Mouse (Mus musculus) embryonic facial prominence, embryonic 11.5 days (tissue): ENCODE data around the gene Srrm1. TPM values are rescaled to one million over a fixed set of nuclear protein-coding genes. Genes with fewer than 3 reads are reported as not detected.

Source experiments
- ATAC-seq: fragments of 200-750 bp; cut with Nextera tagmentation; replicated peaks from 2 replicates; pipeline ENCODE4 v1.8.0; 2017; ENCODE audit warnings: low read depth; ENCODE audit not compliant: insufficient number of reproducible peaks, low FRiP score, low TSS enrichment
- DNase-seq: peaks from one replicate; pipeline ENCODE4 v3.0.0-alpha.2; 2015; ENCODE audit warnings: low spot score
- H3K27ac ChIP-seq: fragments of 300-500 bp; sonication (generic); replicated peaks from 2 replicates; pipeline ENCODE4 v1.5.1; 2014; ENCODE audit warnings: mild to moderate bottlenecking, low read depth, low read length, control low read depth
- H3K27me3 ChIP-seq: fragments of 300-500 bp; sonication (generic); 2 replicates; pipeline ENCODE4 v1.6.1; 2014; ENCODE audit warnings: mild to moderate bottlenecking, low read length, moderate library complexity, mixed read lengths; ENCODE audit not compliant: control insufficient read depth, insufficient read depth
- H3K36me3 ChIP-seq: fragments of 300-500 bp; sonication (generic); replicated peaks from 2 replicates; pipeline ENCODE4 v1.6.1; 2014; ENCODE audit warnings: low read depth, mild to moderate bottlenecking, low read length, moderate library complexity, mixed read lengths; ENCODE audit not compliant: control insufficient read depth, insufficient read depth
- H3K4me1 ChIP-seq: fragments of 300-500 bp; sonication (generic); 2 replicates; pipeline ENCODE4 v1.6.1; 2014; ENCODE audit warnings: low read length, mixed read lengths; ENCODE audit not compliant: control insufficient read depth, insufficient read depth
- H3K4me2 ChIP-seq: fragments of 300-500 bp; sonication (generic); 2 replicates; pipeline ENCODE4 v1.6.1; 2014; ENCODE audit warnings: low read depth, mild to moderate bottlenecking, control low read depth, low read length, moderate library complexity
- H3K4me3 ChIP-seq: fragments of 300-500 bp; sonication (generic); 2 replicates; pipeline ENCODE4 v1.5.1; 2014; ENCODE audit warnings: low read depth, low read length, control low read depth
- H3K9ac ChIP-seq: fragments of 300-500 bp; sonication (generic); replicated peaks from 2 replicates; pipeline ENCODE4 v1.6.1; 2014; ENCODE audit warnings: mild to moderate bottlenecking, control low read depth, low read length
- H3K9me3 ChIP-seq: fragments of 300-500 bp; sonication (generic); replicated peaks from 2 replicates; pipeline ENCODE4 v1.6.1; 2016; ENCODE audit warnings: mild to moderate bottlenecking, low read length, inconsistent platforms, mixed read lengths; ENCODE audit not compliant: control insufficient read depth
- WGBS: fragments of 180-500 bp; shearing (Covaris S2); extraction: QIAGEN DNeasy Blood & Tissue Kit; methylation state at CpG from one replicate; pipeline ENCODE4 v1.1.7; 2014; 5-methylcytosine and 5-hydroxymethylcytosine counted together
- polyA plus RNA-seq: library from polyadenylated mRNA; unstranded; fragments of >200 nt; fragmentation: Nextera tagmentation; extraction: Ambion mirVana; gene quantifications from 2 replicates; pipeline ENCODE4 v1.2.1, GENCODE M21; 2014

Gene Srrm1
- polyA plus RNA-seq, 1 experiment from 2014 or later, result 269 TPM

DNA sequence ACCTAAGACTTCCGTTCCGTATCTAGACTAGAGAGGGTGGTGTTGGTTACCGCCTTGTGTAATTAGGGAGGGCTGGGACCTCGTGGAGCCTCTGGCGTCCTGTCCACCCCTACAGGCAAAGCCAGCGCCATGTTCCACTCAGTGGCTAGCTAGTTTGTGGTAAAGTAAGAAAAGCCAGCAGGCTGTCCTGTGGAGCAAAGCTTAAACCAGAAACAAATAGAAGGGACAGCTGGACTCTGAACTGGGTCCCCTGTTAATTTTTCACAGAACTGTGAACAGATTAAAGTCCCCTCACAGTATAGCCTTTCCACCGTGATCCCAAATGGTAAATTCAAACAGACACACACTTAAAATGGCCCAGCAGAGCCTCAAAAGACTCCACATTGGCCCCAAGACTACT lies 78.4 kb downstream of the Srrm1 start:
- H3K4me2 ChIP-seq, result no peak overlapping the region
- H3K9me3 ChIP-seq, result no peaks in the 10 kb centered on the region
- no peak overlapping the region for H3K4me3 ChIP-seq
- H3K27me3 ChIP-seq, result no peaks in the 10 kb centered on the region
- 65% methylated on average over 7 of the region's 7 CpGs for WGBS
- H3K36me3 ChIP-seq, result no peaks in the 10 kb centered on the region
- DNase-seq (no peak), ATAC-seq (no peak)
- H3K4me1 ChIP-seq, result peaks cover 1% of the 10 kb centered on the region
- no peak overlapping the region for H3K27ac ChIP-seq
- H3K9ac ChIP-seq, result no peak overlapping the region

DNA sequence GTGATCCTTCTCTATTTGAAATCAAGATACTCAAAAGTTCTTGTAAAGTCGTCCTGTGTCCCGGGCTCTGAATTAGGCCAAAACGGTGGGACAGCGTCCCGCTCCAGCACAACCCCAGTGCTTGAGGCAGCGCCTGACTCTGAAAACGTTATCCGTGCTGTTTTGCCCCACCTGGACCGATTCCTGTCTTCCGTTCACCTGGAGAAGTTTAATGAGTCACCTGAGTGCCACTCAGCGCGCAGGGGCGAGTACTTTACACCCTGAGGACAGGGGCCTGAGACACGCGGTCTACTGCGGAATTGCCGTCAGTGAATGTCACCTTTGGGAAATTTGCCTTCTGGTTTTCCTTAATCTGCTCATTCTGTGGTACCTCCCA lies 79.8 kb downstream of the Srrm1 start:
- WGBS, result 2% methylated on average over 17 of the region's 17 CpGs
- H3K27me3 ChIP-seq, result no peaks in the 10 kb centered on the region
- ATAC-seq, result no peak
- H3K36me3 ChIP-seq, result no peaks in the 10 kb centered on the region
- H3K9me3 ChIP-seq, result no peaks in the 10 kb centered on the region
- H3K4me3 ChIP-seq, result peak overlapping the region; percentile 91
- peak overlapping the region; percentile 61 for H3K4me2 ChIP-seq
- peaks cover 3% of the 10 kb centered on the region for H3K4me1 ChIP-seq
- no peak for DNase-seq
- H3K9ac ChIP-seq, result peak overlapping the region; percentile 46
- H3K27ac ChIP-seq, result no peak overlapping the region

DNA sequence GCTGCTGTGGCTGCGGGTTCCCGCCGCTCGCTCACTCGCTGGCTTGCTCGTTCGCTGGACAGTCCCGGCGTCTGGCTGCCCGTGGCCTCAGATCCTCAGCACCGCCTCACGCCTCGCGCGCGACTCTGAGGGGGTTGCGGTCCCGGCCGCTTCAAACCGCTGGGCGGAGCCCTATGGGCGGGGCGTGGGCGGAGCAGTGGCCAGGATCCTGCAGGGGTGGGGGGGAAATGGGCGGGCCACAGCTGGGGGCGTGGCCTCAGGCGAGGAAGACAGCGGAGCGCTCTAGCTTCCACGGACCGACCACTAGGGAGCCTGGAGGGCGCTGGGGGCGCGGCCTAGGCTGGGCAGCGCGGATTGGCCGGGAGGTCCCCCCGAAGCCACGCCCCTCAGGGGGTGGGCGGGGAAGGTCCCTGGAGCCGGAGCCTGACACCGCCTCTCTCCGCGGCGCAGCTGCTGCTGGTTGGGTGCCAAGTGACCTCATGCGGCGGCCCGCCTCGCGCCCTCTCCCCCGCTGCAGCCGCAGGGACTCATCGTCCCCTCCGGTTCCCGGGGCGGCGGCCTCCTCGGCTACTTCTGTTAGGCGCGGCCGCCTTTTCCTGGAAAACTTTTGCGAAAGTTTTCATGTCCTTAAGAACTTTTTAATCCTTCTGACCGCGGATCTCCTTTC lies 80.3 kb downstream of the Srrm1 start, which contains the start of gene Clic4:
Gene Clic4, minus strand, starts transcription at position 175 of the 667 bp plus-strand sequence.
- H3K27me3 ChIP-seq, result no peaks in the 10 kb centered on the region
- H3K9me3 ChIP-seq, result no peaks in the 10 kb centered on the region
- whole genome bisulfite sequencing, result under 1% methylated on average over 59 of the region's 64 CpGs
- no peaks in the 10 kb centered on the region for H3K36me3 ChIP-seq
- peak within 1 kb of the TSS; percentile 94 for H3K27ac ChIP-seq
- H3K4me2 ChIP-seq, result peak within 1 kb of the TSS; percentile 61
- H3K4me1 ChIP-seq, result peaks cover 3% of the 10 kb centered on the region
- ATAC-seq (peak; percentile 98), DNase-seq (peak; percentile 100)
- H3K4me3 ChIP-seq, result peak within 1 kb of the TSS; percentile 91
- peak within 1 kb of the TSS; percentile 93 for H3K9ac ChIP-seq

- Histone ChIP-seq H3K4me1 (peaks cover 3% of the 10 kb centered on the region), H3K27me3 (no peaks in the 10 kb centered on the region), H3K4me3 (peak overlapping the region; percentile 91), H3K27ac (peak overlapping the region; percentile 94), H3K9me3 (no peaks in the 10 kb centered on the region), H3K36me3 (no peaks in the 10 kb centered on the region), H3K9ac (peak overlapping the region; percentile 93), H3K4me2 (peak overlapping the region; percentile 40)
- ATAC-seq (peak; percentile 35), DNase-seq (peak; percentile 74)
- under 1% methylated on average over 67 of the region's 67 CpGs for WGBS
These were observed 81.1 kb downstream of the Srrm1 start for GRCm38 (mm10) chr4:135271881-135272616.

DNA sequence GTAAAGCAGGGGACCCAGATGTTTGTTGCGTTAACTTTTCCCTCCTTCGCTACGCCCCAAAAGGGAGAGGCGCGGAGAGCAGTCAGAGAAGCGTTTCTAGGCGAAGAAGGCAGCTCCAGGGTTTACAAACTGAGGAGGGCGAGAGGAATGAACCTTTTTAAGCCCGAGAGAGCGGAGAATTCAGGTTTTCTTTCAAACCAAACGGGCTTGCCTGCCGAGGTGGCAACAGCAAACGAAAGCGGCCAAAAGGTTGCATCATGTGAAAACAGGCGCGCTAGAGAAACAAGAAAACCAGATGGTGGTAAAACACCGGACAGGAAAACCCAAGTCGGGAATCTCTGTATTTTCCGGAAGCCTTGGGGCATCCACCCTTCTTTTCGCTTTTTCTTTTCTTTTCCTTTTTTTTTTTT lies 81.7 kb downstream of the Srrm1 start:
- DNase-seq (peak; percentile 58), ATAC-seq (no peak)
- H3K4me2 ChIP-seq, result peak overlapping the region; percentile 40
- 2% methylated on average over 20 of the region's 20 CpGs for WGBS
- H3K9ac ChIP-seq, result peak overlapping the region; percentile 93
- H3K36me3 ChIP-seq, result no peaks in the 10 kb centered on the region
- no peaks in the 10 kb centered on the region for H3K9me3 ChIP-seq
- H3K4me3 ChIP-seq, result peak overlapping the region; percentile 91
- H3K4me1 ChIP-seq, result peaks cover 3% of the 10 kb centered on the region
- no peaks in the 10 kb centered on the region for H3K27me3 ChIP-seq
- no peak overlapping the region for H3K27ac ChIP-seq

Other genes starting within 250 kb of the Srrm1 start
- gene Runx3, start 232.7 kb downstream of the Srrm1 start, polyA plus RNA-seq, result 0.48 and 0.86 TPM in 2 replicates
- 148 and 156 TPM in 2 replicates for gene Clic4, start 80.5 kb downstream of the Srrm1 start, polyA plus RNA-seq
- 0.72 and 1.3 TPM in 2 replicates for gene Ncmap, start 44.9 kb upstream of the Srrm1 start, polyA plus RNA-seq
- gene Rcan3, start 80.5 kb upstream of the Srrm1 start, polyA plus RNA-seq, result 8.5 and 10.7 TPM in 2 replicates
- gene Stpg1, start 141.5 kb upstream of the Srrm1 start, polyA plus RNA-seq, result 0.08 and 0.32 TPM in 2 replicates
- gene Nipal3, start 141.7 kb upstream of the Srrm1 start, polyA plus RNA-seq, result 2.6 and 3.0 TPM in 2 replicates
- 10.1 and 13.0 TPM in 2 replicates for gene Grhl3, start 220.3 kb upstream of the Srrm1 start, polyA plus RNA-seq